Mouse (Mus musculus) forebrain, embryonic 11.5 days (tissue): ENCODE measurements at regions not wholly inside any gene's neighbourhood (a gene's known extent, or its start where the extent isn't known, plus 50 kb on each side); places are given as distances from the start of the nearest gene placed in this dataset.

Experiments used
- ATAC-seq: fragments of 200-750 bp; cut with Nextera tagmentation; replicated peaks from 2 replicates; pipeline ENCODE4 v1.8.0; 2017; ENCODE audit warnings: moderate TSS enrichment; ENCODE audit not compliant: low FRiP score
- DNase-seq: peaks from one replicate; pipeline ENCODE4 v3.0.0-alpha.2; 2017; ENCODE audit warnings: low spot score
- H3K27ac ChIP-seq: fragments of 300-500 bp; sonication (generic); 2 replicates; pipeline ENCODE4 v1.5.1; 2014; ENCODE audit warnings: low read depth, low read length
- H3K27me3 ChIP-seq: fragments of 300-500 bp; sonication (generic); 2 replicates; pipeline ENCODE4 v1.6.1; 2014; ENCODE audit warnings: mild to moderate bottlenecking, low read length, mixed read lengths; ENCODE audit not compliant: control insufficient read depth, insufficient read depth
- H3K36me3 ChIP-seq: fragments of 300-500 bp; sonication (generic); 2 replicates; pipeline ENCODE4 v1.6.1; 2014; ENCODE audit warnings: mild to moderate bottlenecking, low read length, moderate library complexity, mixed read lengths; ENCODE audit not compliant: control insufficient read depth, insufficient read depth
- H3K4me1 ChIP-seq: fragments of 300-500 bp; sonication (generic); replicated peaks from 2 replicates; pipeline ENCODE4 v1.6.1; 2014; ENCODE audit warnings: low read length, mixed read lengths; ENCODE audit not compliant: control insufficient read depth, insufficient read depth
- H3K4me2 ChIP-seq: fragments of 300-500 bp; sonication (generic); 2 replicates; pipeline ENCODE4 v1.6.1; 2014; ENCODE audit warnings: low read depth, mild to moderate bottlenecking, low read length, moderate library complexity, mixed read lengths; ENCODE audit not compliant: severe bottlenecking
- H3K4me3 ChIP-seq: fragments of 300-500 bp; sonication (generic); 2 replicates; pipeline ENCODE4 v1.5.1; 2014; ENCODE audit warnings: low read depth, low read length
- H3K9ac ChIP-seq: fragments of 300-500 bp; sonication (generic); 2 replicates; pipeline ENCODE4 v1.6.1; 2014; ENCODE audit warnings: low read length
- H3K9me3 ChIP-seq: fragments of 300-500 bp; sonication (generic); 2 replicates; pipeline ENCODE4 v1.6.1; 2016; ENCODE audit warnings: low read length, mixed read lengths; ENCODE audit not compliant: control insufficient read depth
- WGBS: fragments of 180-500 bp; shearing (Covaris S2); extraction: QIAGEN DNeasy Blood & Tissue Kit; methylation state at CpG from one replicate; pipeline ENCODE4 v1.1.7; 2014; 5-methylcytosine and 5-hydroxymethylcytosine counted together

DNA sequence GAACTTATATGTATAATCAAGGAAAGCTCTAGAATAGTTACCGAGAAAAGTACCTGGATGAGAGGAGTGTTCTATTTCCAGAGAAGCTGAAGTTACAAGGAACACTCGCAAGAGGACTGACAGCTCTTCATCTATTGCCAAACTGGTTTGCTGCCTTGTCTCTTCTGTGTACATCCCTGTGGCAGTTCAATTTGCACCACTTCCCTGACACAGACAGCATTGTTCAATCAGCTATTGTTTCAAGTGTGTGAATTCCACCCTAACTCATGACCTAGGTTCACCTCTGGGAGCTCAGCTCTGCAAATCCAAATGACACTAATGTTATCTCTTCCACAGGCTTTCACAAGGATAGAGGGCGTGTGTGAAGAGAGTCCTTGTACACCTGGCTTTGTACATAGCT, 112.2 kb upstream of the Arntl start:
- Histone ChIP-seq H3K36me3 (no peaks in the 10 kb centered on the region), H3K4me2 (no peak overlapping the region), H3K9me3 (no peaks in the 10 kb centered on the region), H3K4me1 (no peaks in the 10 kb centered on the region), H3K4me3 (no peak overlapping the region), H3K27me3 (no peaks in the 10 kb centered on the region), H3K9ac (no peak overlapping the region), H3K27ac (no peak overlapping the region)
- WGBS: 90% methylated on average over 3 of the region's 3 CpGs
- no peak for ATAC-seq
- DNase-seq: peak; percentile 39

DNA sequence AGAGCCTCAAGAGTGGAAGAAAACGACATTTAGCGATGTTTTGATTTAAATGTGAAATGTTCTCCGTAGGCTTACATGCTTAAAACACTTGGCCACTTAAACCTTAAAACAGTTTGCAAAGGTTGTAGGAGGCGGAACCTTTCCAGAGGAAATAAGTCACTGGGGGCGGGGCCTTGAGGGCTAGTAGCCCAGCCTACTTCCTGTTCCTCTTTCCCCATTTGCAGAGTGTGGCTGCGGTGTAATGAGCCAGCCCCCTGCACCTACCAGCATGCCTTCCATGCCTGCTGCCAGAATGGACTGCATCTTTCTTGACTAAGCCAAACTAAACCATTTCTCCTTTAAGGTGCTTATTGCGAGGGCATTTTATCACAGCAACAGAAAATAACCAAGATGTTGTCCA, 103.0 kb upstream of the Arntl start:
- Histone ChIP-seq H3K9me3 (no peaks in the 10 kb centered on the region), H3K9ac (no peak overlapping the region), H3K4me2 (no peak overlapping the region), H3K27ac (no peak overlapping the region), H3K4me1 (no peaks in the 10 kb centered on the region), H3K36me3 (no peaks in the 10 kb centered on the region), H3K4me3 (no peak overlapping the region), H3K27me3 (no peaks in the 10 kb centered on the region)
- WGBS: 93% methylated on average over 7 of the region's 7 CpGs
- DNase-seq (no peak), ATAC-seq (no peak)

DNA sequence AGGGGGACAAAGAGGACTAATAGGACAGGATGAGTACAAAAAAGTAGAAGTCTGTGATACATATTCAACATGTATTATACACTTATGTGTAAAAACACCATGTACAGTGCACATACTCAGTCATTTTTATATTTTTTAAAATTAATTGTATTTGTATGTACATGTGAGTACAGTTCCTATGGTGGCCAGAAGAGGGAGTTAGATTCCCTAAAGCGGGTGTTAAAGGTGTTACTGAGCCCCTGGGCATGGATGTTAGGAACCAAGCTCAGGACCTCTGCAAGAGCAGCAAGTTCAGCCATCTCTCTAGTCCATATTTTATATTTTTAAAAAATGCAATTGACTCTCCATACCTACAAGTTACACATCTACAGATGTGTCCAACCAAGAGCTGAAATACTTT, 101.9 kb upstream of the Arntl start:
- Histone ChIP-seq H3K9ac (no peak overlapping the region), H3K27ac (no peak overlapping the region), H3K36me3 (no peaks in the 10 kb centered on the region), H3K4me2 (no peak overlapping the region), H3K27me3 (no peaks in the 10 kb centered on the region), H3K4me3 (no peak overlapping the region), H3K4me1 (no peaks in the 10 kb centered on the region), H3K9me3 (no peaks in the 10 kb centered on the region)
- DNase-seq: no peak
- ATAC-seq: no peak
- 32% methylated on average over 1 of the region's 1 CpGs for WGBS

DNA sequence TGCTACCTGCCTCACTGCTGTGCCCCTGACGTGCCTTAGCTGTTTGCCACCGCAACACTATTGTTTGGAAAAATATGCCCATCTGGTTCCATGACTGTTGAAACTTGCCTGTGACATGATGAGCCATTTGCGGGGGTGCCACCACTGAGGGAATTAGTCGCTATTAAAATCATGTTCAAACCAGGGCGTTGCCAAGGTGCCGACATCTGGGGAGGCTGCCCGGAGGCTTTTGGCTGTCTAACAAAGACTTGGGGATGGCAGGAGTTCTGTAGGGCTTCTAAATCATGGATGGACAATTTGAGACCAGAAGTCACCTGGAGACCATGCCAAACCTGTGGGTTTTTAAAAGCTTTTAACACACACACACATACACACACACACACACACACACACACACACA, 100.5 kb upstream of the Arntl start:
- Histone ChIP-seq H3K9me3 (no peaks in the 10 kb centered on the region), H3K9ac (no peak overlapping the region), H3K27me3 (no peaks in the 10 kb centered on the region), H3K4me3 (no peak overlapping the region), H3K4me2 (no peak overlapping the region), H3K36me3 (no peaks in the 10 kb centered on the region), H3K4me1 (no peaks in the 10 kb centered on the region), H3K27ac (no peak overlapping the region)
- 92% methylated on average over 7 of the region's 7 CpGs for WGBS
- ATAC-seq: no peak
- no peak for DNase-seq

DNA sequence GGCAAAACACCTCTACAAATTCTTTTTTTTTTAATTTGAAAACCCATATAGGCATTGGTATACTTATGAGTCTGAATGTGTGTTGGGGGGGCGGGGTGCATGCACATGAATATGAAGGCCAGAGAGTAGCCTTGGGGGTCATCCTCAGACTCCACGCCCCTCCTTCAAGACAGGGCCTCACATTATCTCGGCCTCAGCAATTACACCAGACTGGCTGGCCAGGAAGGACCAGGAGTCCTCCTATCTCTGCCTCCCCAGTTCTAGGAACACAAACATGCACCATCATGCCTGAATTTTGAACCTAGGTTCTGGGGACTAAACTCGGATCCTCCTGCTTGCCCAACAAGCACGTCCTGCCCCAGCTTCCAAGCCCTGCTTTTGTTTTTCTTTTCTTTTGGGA, 99.3 kb upstream of the Arntl start:
- Histone ChIP-seq H3K27ac (no peak overlapping the region), H3K27me3 (no peaks in the 10 kb centered on the region), H3K9me3 (no peaks in the 10 kb centered on the region), H3K4me3 (no peak overlapping the region), H3K36me3 (no peaks in the 10 kb centered on the region), H3K9ac (no peak overlapping the region), H3K4me1 (no peaks in the 10 kb centered on the region), H3K4me2 (no peak overlapping the region)
- WGBS: 87% methylated on average over 5 of the region's 5 CpGs
- DNase-seq (no peak), ATAC-seq (no peak)

DNA sequence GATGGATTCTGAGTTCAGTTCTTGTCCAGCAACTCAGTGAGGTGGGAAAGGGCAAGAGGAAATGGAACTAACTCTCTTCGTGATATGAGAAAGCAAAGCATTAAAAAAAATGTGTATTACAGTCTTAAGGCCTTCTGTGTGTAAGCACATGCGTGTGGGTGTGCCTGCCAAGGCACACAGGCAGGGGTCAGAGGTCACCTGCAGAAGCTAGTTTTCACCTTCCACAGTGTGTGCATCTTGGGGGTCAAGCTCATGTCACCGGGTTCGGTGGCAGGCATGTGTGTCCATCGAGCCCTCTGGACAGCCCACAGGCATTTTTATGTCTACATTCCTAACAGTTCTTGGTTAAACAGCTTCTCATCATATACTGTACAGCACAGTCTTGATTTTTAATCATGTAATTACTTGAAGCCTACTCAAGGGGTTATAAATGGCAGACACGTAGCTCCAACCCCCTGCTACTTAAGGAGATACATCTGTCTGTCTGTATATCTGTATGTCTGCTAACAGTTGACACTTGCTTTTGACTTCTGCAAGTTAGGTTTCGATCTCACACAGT, 98.7 kb upstream of the Arntl start:
- H3K9me3 ChIP-seq: no peaks in the 10 kb centered on the region
- H3K27me3 ChIP-seq: no peaks in the 10 kb centered on the region
- ATAC-seq (no peak), DNase-seq (no peak)
- H3K4me2 ChIP-seq: no peak overlapping the region
- H3K36me3 ChIP-seq: no peaks in the 10 kb centered on the region
- H3K9ac ChIP-seq: no peak overlapping the region
- H3K4me1 ChIP-seq: no peaks in the 10 kb centered on the region
- 90% methylated on average over 7 of the region's 7 CpGs for WGBS
- no peak overlapping the region for H3K4me3 ChIP-seq
- no peak overlapping the region for H3K27ac ChIP-seq

DNA sequence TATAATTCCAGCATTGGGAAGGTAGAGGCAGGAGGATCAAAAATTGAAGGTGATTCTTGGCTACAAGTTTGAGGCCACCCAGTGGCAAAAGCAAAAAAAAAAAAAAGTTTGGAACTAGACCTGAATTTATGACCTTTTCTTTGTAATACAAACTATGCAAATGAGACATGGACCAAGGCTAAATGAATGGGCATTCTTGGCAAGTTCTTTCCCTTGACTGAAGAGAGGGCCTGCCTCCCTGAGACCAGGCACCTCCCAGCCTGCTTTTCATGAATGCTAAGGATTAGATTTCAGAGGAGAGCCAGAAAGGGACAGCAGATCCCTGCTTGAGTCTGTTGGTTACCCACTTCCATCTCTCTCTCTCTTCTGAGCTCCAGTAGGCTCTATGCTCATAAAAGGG, 97.8 kb upstream of the Arntl start:
- Histone ChIP-seq H3K4me3 (no peak overlapping the region), H3K9me3 (no peaks in the 10 kb centered on the region), H3K4me2 (no peak overlapping the region), H3K4me1 (no peaks in the 10 kb centered on the region), H3K36me3 (no peaks in the 10 kb centered on the region), H3K9ac (no peak overlapping the region), H3K27ac (no peak overlapping the region), H3K27me3 (no peaks in the 10 kb centered on the region)
- no peak for ATAC-seq
- DNase-seq: no peak

DNA sequence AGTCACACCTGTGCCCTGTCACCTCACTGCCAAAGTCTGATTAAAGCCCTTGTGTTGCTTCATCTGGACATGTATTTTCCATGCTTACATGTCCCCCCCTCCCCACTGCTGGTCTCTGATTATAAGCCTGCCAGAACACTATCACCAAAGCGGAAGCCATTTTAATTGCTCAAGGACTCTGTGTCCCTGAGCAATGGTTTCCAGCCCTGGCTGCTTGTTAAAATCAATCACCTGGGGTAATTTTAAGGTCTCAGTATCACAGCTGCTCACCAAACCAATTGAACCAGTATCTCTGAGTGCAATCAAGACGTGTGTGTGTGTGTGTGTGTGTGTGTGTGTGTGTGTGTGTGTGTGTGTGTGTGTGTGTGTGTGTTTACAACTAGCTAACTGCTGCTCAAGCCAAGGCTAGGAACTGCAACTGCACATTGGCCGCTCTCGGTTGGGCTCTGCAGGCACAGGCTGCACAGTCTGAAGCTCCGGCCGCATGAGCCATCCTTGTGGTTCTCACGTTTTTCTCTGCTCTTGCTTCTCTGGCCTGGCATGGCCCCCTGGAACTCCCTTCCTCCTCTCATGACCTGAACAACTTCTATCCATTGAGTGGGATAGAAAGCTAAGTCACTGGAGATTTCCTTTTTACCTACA, 96.3 kb upstream of the Arntl start:
- 91% methylated on average over 7 of the region's 7 CpGs for WGBS
- DNase-seq (no peak), ATAC-seq (no peak)
- no peak overlapping the region for H3K27ac ChIP-seq
- H3K4me3 ChIP-seq: no peak overlapping the region
- H3K9ac ChIP-seq: no peak overlapping the region
- no peaks in the 10 kb centered on the region for H3K4me1 ChIP-seq
- H3K9me3 ChIP-seq: no peaks in the 10 kb centered on the region
- H3K36me3 ChIP-seq: no peaks in the 10 kb centered on the region
- H3K27me3 ChIP-seq: no peaks in the 10 kb centered on the region
- H3K4me2 ChIP-seq: no peak overlapping the region

DNA sequence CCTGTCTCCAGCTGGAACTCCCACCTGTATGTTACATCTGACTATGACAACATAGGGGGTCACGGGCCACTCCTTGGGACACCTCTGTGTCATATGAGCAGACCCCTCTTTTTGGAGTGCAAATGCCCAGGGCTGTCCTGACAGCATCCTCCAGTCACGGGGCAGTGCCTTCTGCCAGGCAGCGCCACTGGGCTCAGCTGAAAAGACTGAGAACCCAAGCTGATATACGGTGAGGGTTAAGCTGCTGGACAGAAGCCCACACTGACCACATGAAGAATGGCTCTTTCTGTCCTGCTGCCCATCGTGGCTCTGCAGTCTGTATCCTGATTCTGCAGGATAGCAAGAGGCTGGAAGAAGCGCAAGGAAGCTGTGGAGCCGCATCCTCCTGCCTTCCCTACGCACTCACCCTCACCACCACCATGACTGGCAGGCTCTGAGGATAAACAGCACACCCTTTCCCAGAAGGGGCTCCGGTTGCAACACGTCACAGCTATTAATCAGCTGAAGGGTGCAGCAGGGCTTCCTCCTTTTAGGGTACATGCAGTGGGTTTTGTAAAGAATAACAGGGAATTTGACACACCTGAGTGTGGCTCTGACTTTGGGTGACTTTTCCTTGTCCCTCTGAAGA, 93.9 kb upstream of the Arntl start:
- peaks cover under 1% of the 10 kb centered on the region; the same call in 1 of the 2 replicates for H3K9me3 ChIP-seq
- WGBS: 80% methylated on average over 10 of the region's 10 CpGs
- ATAC-seq (no peak), DNase-seq (no peak)
- H3K27ac ChIP-seq: no peak overlapping the region
- no peak overlapping the region for H3K4me2 ChIP-seq
- H3K4me1 ChIP-seq: no peaks in the 10 kb centered on the region
- H3K36me3 ChIP-seq: no peaks in the 10 kb centered on the region
- no peaks in the 10 kb centered on the region for H3K27me3 ChIP-seq
- H3K9ac ChIP-seq: no peak overlapping the region
- H3K4me3 ChIP-seq: no peak overlapping the region
